Mouse (Mus musculus): ENCODE results near the gene Il18bp. TPM values are rescaled to one million over a fixed set of nuclear protein-coding genes. Genes with fewer than 3 reads are reported as not detected.

Gene Il18bp
- total and polyA plus RNA-seq, 3 experiments: 1.0 to 1.8 TPM; not detected in 1

- Histone ChIP-seq H3K9me3 (replicated peaks; ENCODE audit: insufficient read depth, low read length) (no peaks in the 10 kb centered on the region), H3K9ac (ENCODE audit: control insufficient read depth, low read depth, low read length, poor library complexity, severe bottlenecking) (no peak overlapping the region), H3K79me2 (ENCODE audit: control insufficient read depth, insufficient read depth, low read length, poor library complexity) (no peaks in the 10 kb centered on the region), H3K4me1 (ENCODE audit: control insufficient read depth in 1 of 2, insufficient read depth in 2 of 2, low read length in 2 of 2) (no peaks in the 10 kb centered on the region), H3K4me3 (ENCODE audit: control insufficient read depth in 1 of 2, insufficient read depth in 1 of 2, low read depth in 2 of 2, low read length in 2 of 2) (no peak overlapping the region), H3K36me3 (ENCODE audit: control insufficient read depth in 1 of 2, insufficient read depth in 2 of 2, low read length in 2 of 2) (peaks cover 0 to 5% of the 10 kb centered on the region in 2 experiments; a peak in 1 of 4 replicates), H3K27me3 (ENCODE audit: control insufficient read depth in 1 of 2, insufficient read depth in 2 of 2, low read length in 2 of 2) (no peaks in the 10 kb centered on the region), H3K27ac (ENCODE audit: control insufficient read depth, low read depth, low read length) (no peak overlapping the region)
- no peak for TF ChIP-seq BHLHE40 (IDR thresholded peaks at IDR 0.05; ENCODE audit: borderline replicate concordance, low read depth, low read length)
- TF ChIP-seq ZNF384 (IDR thresholded peaks at IDR 0.05; ENCODE audit: low read depth, low read length): no peak
- TF ChIP-seq GABPA (IDR thresholded peaks at IDR 0.05; ENCODE audit: low read depth, low read length): no peak
- no peak for TF ChIP-seq RAD21 (IDR thresholded peaks at IDR 0.05; ENCODE audit: low read depth, low read length)
- no peak for TF ChIP-seq ZC3H11A (IDR thresholded peaks at IDR 0.05; ENCODE audit: low read depth, low read length)
- no peak for TF ChIP-seq NRF1 (IDR thresholded peaks at IDR 0.05; ENCODE audit: insufficient read depth, low read depth, low read length, poor library complexity, severe bottlenecking)
- no peak for TF ChIP-seq USF1 (IDR thresholded peaks at IDR 0.05; ENCODE audit: low read depth, low read length)
- no peak for TF ChIP-seq ZKSCAN1 (IDR thresholded peaks at IDR 0.05; ENCODE audit: low read depth, low read length)
- TF ChIP-seq EP300 (IDR thresholded peaks at IDR 0.05; ENCODE audit: low read depth in 1 of 2, low read length in 2 of 2): no peak
- no peak for TF ChIP-seq E2F4 (IDR thresholded peaks at IDR 0.05; ENCODE audit: borderline replicate concordance, low read depth, low read length)
- no peak for TF ChIP-seq NELFE (IDR thresholded peaks at IDR 0.05; ENCODE audit: low read depth, low read length)
- no peak for TF ChIP-seq POLR2AphosphoS5 (IDR thresholded peaks at IDR 0.05; ENCODE audit: borderline replicate concordance, low read depth, low read length)
- no peak for TF ChIP-seq MAFK (IDR thresholded peaks at IDR 0.05; ENCODE audit: borderline replicate concordance, low read depth, low read length)
- no peak for TF ChIP-seq SIN3A (IDR thresholded peaks at IDR 0.05; ENCODE audit: low read length)
- no peak for DNase-seq (ENCODE audit: low read depth, low spot score)
These were observed 17.0 kb upstream of the Il18bp start for GRCm38 (mm10) chr7:102035534-102035933.

GRCm38 (mm10) chr7:102034904-102035303, 16.4 kb upstream of the Il18bp start:
- no peaks in the 10 kb centered on the region for H3K27me3 ChIP-seq (ENCODE audit: control insufficient read depth in 1 of 2, insufficient read depth in 2 of 2, low read length in 2 of 2)
- H3K36me3 ChIP-seq (ENCODE audit: control insufficient read depth in 1 of 2, insufficient read depth in 2 of 2, low read length in 2 of 2): peaks cover 0 to 5% of the 10 kb centered on the region in 2 experiments; a peak in 2 of 4 replicates
- no peak for TF ChIP-seq ZC3H11A (IDR thresholded peaks at IDR 0.05; ENCODE audit: low read depth, low read length)
- peak in 1 of 3 experiments; percentile 13; a peak in 1 of 6 replicates for TF ChIP-seq CTCF (IDR thresholded peaks at IDR 0.05 in 2 of 3, conservative IDR thresholded peaks at IDR 0.05 in 1 of 3; ENCODE audit: control insufficient read depth in 1 of 3, insufficient read depth in 1 of 3, low read depth in 2 of 3, low read length in 3 of 3, poor library complexity in 1 of 3, severe bottlenecking in 1 of 3)
- peak; percentile 6 for TF ChIP-seq RAD21 (IDR thresholded peaks at IDR 0.05; ENCODE audit: low read depth, low read length)
- no peak for TF ChIP-seq MYC (IDR thresholded peaks at IDR 0.05; ENCODE audit: low read depth, low read length)
- H3K4me1 ChIP-seq (ENCODE audit: control insufficient read depth in 1 of 2, insufficient read depth in 2 of 2, low read length in 2 of 2): no peaks in the 10 kb centered on the region
- no peak overlapping the region for H3K4me3 ChIP-seq (ENCODE audit: control insufficient read depth in 1 of 2, insufficient read depth in 1 of 2, low read depth in 2 of 2, low read length in 2 of 2)
- no peak overlapping the region for H3K27ac ChIP-seq (ENCODE audit: control insufficient read depth, low read depth, low read length)
- no peak for DNase-seq (ENCODE audit: low read depth, low spot score)
- no peak overlapping the region for H3K9ac ChIP-seq (ENCODE audit: control insufficient read depth, low read depth, low read length, poor library complexity, severe bottlenecking)
- H3K79me2 ChIP-seq (ENCODE audit: control insufficient read depth, insufficient read depth, low read length, poor library complexity): no peaks in the 10 kb centered on the region
- H3K9me3 ChIP-seq (replicated peaks; ENCODE audit: insufficient read depth, low read length): no peaks in the 10 kb centered on the region
